Mouse (Mus musculus) lung, adult 10 weeks (tissue): ENCODE results near the gene Defa32. TPM values are rescaled to one million over a fixed set of nuclear protein-coding genes. Genes with fewer than 3 reads are reported as not detected.

Source experiments
- polyA plus RNA-seq: library from polyadenylated mRNA; stranded (reverse); fragments of 350-450 nt; fragmentation: Illumina TruSeq; extraction: RNeasy Lipid Tissue Mini Kit (QIAGEN cat#74804); gene quantifications from one replicate; pipeline ENCODE4 v1.2.3, GENCODE M21; 2014; ENCODE audit warnings: low read depth, low replicate concordance; ENCODE audit not compliant: insufficient read depth

Defa32 gene
- polyA plus RNA-seq: not detected

DNA sequence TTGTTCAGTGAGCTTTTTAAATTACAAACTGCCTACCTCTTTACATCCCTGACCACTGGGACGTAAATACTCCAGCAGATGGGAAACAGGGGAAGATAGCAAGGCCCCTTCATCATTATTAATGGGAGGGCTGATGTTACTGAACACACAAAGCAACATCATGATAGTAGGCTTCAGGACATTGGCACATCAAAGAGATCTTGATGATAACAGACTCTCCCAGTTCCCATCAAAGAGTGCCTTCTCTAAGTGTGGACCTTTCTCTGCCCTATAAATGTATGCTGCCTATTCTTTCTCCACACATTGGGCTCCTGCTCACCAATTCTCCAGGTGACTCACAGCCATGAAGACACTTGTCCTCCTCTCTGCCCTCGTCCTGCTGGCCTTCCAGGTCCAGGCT lies at the start of gene Defa32:
TSS of gene Defa32 (plus strand) at position 301 of the 400 bp plus-strand sequence.

DNA sequence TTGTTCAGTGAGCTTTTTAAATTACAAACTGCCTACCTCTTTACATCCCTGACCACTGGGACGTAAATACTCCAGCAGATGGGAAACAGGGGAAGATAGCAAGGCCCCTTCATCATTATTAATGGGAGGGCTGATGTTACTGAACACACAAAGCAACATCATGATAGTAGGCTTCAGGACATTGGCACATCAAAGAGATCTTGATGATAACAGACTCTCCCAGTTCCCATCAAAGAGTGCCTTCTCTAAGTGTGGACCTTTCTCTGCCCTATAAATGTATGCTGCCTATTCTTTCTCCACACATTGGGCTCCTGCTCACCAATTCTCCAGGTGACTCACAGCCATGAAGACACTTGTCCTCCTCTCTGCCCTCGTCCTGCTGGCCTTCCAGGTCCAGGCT lies 19.9 kb upstream of the Defa32 start, which contains the start of gene Defa20:
TSS of gene Defa20 (plus strand) at position 301 of the 400 bp plus-strand sequence.

DNA sequence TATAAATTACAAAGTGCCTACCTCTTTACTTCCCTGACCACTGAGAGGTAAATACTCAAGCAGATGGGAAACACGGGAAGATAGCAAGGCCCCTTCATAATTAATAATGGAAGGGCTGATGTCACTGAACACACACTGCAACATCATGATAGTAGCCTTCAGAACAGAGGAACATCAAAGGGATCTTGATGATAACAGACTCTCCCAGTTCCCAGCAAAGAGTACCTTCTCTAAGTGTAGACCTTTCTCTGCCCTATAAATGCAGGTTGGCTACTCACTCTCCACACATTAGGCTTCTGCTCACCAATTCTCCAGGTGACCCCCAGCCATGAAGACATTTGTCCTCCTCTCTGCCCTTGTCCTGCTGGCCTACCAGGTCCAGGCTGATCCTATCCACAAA lies 36.3 kb downstream of the Defa32 start, which contains the start of gene Defa37:
TSS of gene Defa37 (plus strand) at position 301 of the 400 bp plus-strand sequence.

Other genes with a start within 250 kb of the Defa32 start
- gene Defa27, start 213.5 kb upstream of the Defa32 start, polyA plus RNA-seq: not detected
- gene Defa29, start 202.0 kb upstream of the Defa32 start, polyA plus RNA-seq: not detected
- not detected for gene Defa2, start 150.5 kb upstream of the Defa32 start, polyA plus RNA-seq
- gene Defa33, start 137.2 kb upstream of the Defa32 start, polyA plus RNA-seq: not detected
- not detected for gene Defa36, start 101.6 kb upstream of the Defa32 start, polyA plus RNA-seq
- gene Gm7849, start 72.5 kb upstream of the Defa32 start, polyA plus RNA-seq: not detected
- not detected for gene Defa20, start 19.8 kb upstream of the Defa32 start, polyA plus RNA-seq
- not detected for gene Defa37, start 36.4 kb downstream of the Defa32 start, polyA plus RNA-seq
- not detected for gene Defa28, start 54.0 kb downstream of the Defa32 start, polyA plus RNA-seq
- gene Gm7861, start 65.5 kb downstream of the Defa32 start, polyA plus RNA-seq: not detected
- not detected for gene Defa26, start 89.2 kb downstream of the Defa32 start, polyA plus RNA-seq
- gene Defa17, start 126.7 kb downstream of the Defa32 start, polyA plus RNA-seq: not detected
- gene Defa34, start 136.8 kb downstream of the Defa32 start, polyA plus RNA-seq: not detected
- gene AY761184, start 174.6 kb downstream of the Defa32 start, polyA plus RNA-seq: not detected
- not detected for gene Defa24, start 205.5 kb downstream of the Defa32 start, polyA plus RNA-seq